Mouse (Mus musculus): ENCODE measurements around the gene Hhat.

- TF ChIP-seq CTCF (IDR thresholded peaks at IDR 0.05; ENCODE audit: control insufficient read depth, insufficient read depth, insufficient replicate concordance, low read depth, low read length) (no peak), POLR2A (IDR thresholded peaks at IDR 0.05; ENCODE audit: control insufficient read depth, low read depth, low read length) (no peak)
These were observed 41.7 kb upstream of the Hhat start for GRCm38 (mm10) chr1:192812758-192813157.

Data from testis, adult 2 months (tissue).